ENCODE assay signal across 32 mouse cellular contexts in genomic region chr5:136973670-136974069, GRCm38 (mm10). TPM values are rescaled to one million over a fixed set of nuclear protein-coding genes. Genes with fewer than 3 reads are reported as not detected.
A peak's percentile ranks its signal among the peaks of the same experiment; 100 is the strongest.
DNase-seq lines count a peak whose midpoint lies in the region; ATAC-seq and TF ChIP-seq lines count a peak whose summit lies in the region.
"Had no signal": no experiment of that assay in that cellular context is flagged by ENCODE, and none has a peak within 500 bp of the region (broad histone marks: within the 10 kb centered on the region; RNA-seq: fewer than 3 reads in every experiment).

No protein-coding gene starts in this region.

- no peaks in the 10 kb centered on the region for H3K9me3 ChIP-seq in liver, postnatal 0 days (ENCODE audit: low read length)
- H3K9me3 ChIP-seq in liver, embryonic 11.5 days (ENCODE audit: control insufficient read depth, low read length), result no peaks in the 10 kb centered on the region
- no peaks in the 10 kb centered on the region for H3K9me3 ChIP-seq in stomach, postnatal 0 days (ENCODE audit: control insufficient read depth, low read length)
- H3K9me3 ChIP-seq: embryonic facial prominence, embryonic 13.5 days; embryonic facial prominence, embryonic 15.5 days; forebrain, embryonic 10.5 days; forebrain, embryonic 12.5 days; G1E had no signal

- H3K9ac ChIP-seq in liver, postnatal 0 days (replicated peaks), result no peak overlapping the region
- H3K9ac ChIP-seq in liver, embryonic 11.5 days (ENCODE audit: low read depth, low read length), result no peak overlapping the region
- H3K9ac ChIP-seq in stomach, postnatal 0 days (ENCODE audit: low read length), result 0 out of 2 replicates have a peak overlapping the region, but pooled peaks have one; percentile 18
- H3K9ac ChIP-seq: embryonic facial prominence, embryonic 13.5 days; embryonic facial prominence, embryonic 15.5 days; forebrain, embryonic 12.5 days had no signal

- TF ChIP-seq CTCF in liver, postnatal 0 days (IDR thresholded peaks at IDR 0.05; ENCODE audit: low read depth), result no peak
- TF ChIP-seq CTCF in bone marrow, adult 2 months (IDR thresholded peaks at IDR 0.05; ENCODE audit: control insufficient read depth, insufficient read depth, low read length), result no peak
- TF ChIP-seq CTCF in stomach, postnatal 0 days (IDR thresholded peaks at IDR 0.05; ENCODE audit: low read depth), result no peak

- H3K4me1 ChIP-seq in liver, postnatal 0 days (ENCODE audit: insufficient read depth), result no peaks in the 10 kb centered on the region
- no peaks in the 10 kb centered on the region for H3K4me1 ChIP-seq in liver, embryonic 11.5 days (replicated peaks; ENCODE audit: control insufficient read depth, insufficient read depth, low read length)
- H3K4me1 ChIP-seq in bone marrow, adult 2 months (ENCODE audit: control insufficient read depth, insufficient read depth, low read length), result peaks cover 4% of the 10 kb centered on the region; the same call in 1 of the 2 replicates
- no peaks in the 10 kb centered on the region for H3K4me1 ChIP-seq in stomach, postnatal 0 days (replicated peaks; ENCODE audit: control insufficient read depth, insufficient read depth)
- H3K4me1 ChIP-seq: embryonic facial prominence, embryonic 13.5 days; embryonic facial prominence, embryonic 15.5 days; forebrain, embryonic 10.5 days; forebrain, embryonic 12.5 days had no signal

- peak overlapping the region; percentile 55; the same call in 1 of the 2 replicates for H3K4me2 ChIP-seq in liver, postnatal 0 days (ENCODE audit: low read depth, low read length)
- H3K4me2 ChIP-seq in liver, embryonic 11.5 days, result no peak overlapping the region
- H3K4me2 ChIP-seq in stomach, postnatal 0 days (replicated peaks; ENCODE audit: low read depth), result no peak overlapping the region
- H3K4me2 ChIP-seq: embryonic facial prominence, embryonic 13.5 days; embryonic facial prominence, embryonic 15.5 days; forebrain, embryonic 12.5 days had no signal

- H3K36me3 ChIP-seq in liver, postnatal 0 days (replicated peaks; ENCODE audit: insufficient read depth, low read length), result no peaks in the 10 kb centered on the region
- no peaks in the 10 kb centered on the region for H3K36me3 ChIP-seq in liver, embryonic 11.5 days (ENCODE audit: control insufficient read depth, insufficient read depth, low read length)
- H3K36me3 ChIP-seq in stomach, postnatal 0 days (ENCODE audit: control insufficient read depth, insufficient read depth, low read length), result no peaks in the 10 kb centered on the region
- H3K36me3 ChIP-seq: embryonic facial prominence, embryonic 13.5 days; embryonic facial prominence, embryonic 15.5 days; forebrain, embryonic 12.5 days had no signal

- TF ChIP-seq EP300 in liver, postnatal 0 days (IDR thresholded peaks at IDR 0.05; ENCODE audit: low read depth), result no peak
- TF ChIP-seq EP300 in stomach, postnatal 0 days (optimal IDR thresholded peaks at IDR 0.05), result no peak

- H3K27me3 ChIP-seq in liver, postnatal 0 days (ENCODE audit: insufficient read depth, low read length), result no peaks in the 10 kb centered on the region
- H3K27me3 ChIP-seq in liver, embryonic 11.5 days (replicated peaks; ENCODE audit: control insufficient read depth, insufficient read depth, low read length), result no peaks in the 10 kb centered on the region; the same call in 1 of the 2 replicates
- H3K27me3 ChIP-seq in stomach, postnatal 0 days (ENCODE audit: control insufficient read depth, insufficient read depth, low read length), result no peaks in the 10 kb centered on the region
- H3K27me3 ChIP-seq: CH12.LX; embryonic facial prominence, embryonic 13.5 days; embryonic facial prominence, embryonic 15.5 days; forebrain, embryonic 12.5 days; Patski had no signal

- TF ChIP-seq POLR2A in bone marrow, adult 2 months (IDR thresholded peaks at IDR 0.05; ENCODE audit: borderline replicate concordance, control insufficient read depth, low read depth, low read length), result no peak

- no peak for ATAC-seq in liver, postnatal 0 days
- no peak for ATAC-seq in liver, embryonic 11.5 days (replicated peaks; ENCODE audit: low FRiP score)
- ATAC-seq in megakaryocyte, adult 5-6 weeks (ENCODE audit: poor library complexity, severe bottlenecking), result peak; percentile 34
- ATAC-seq in stomach, postnatal 0 days (ENCODE audit: low FRiP score, low TSS enrichment), result no peak
- ATAC-seq: activated CD4-positive, CD25-positive, alpha-beta regulatory T cell, adult 4 months; CD4-positive, CD25-positive, alpha-beta regulatory T cell, adult 4 months; forebrain, embryonic 14.5 days; forebrain, embryonic 16.5 days; Patski had no signal

- WGBS in liver, postnatal 0 days (ENCODE audit: insufficient replicate concordance), result 36% methylated on average over 8 of the region's 8 CpGs
- WGBS in liver, embryonic 11.5 days, result 47% methylated on average over 8 of the region's 8 CpGs
- 19% methylated on average over 8 of the region's 8 CpGs for WGBS in bone marrow, adult 2 months
- WGBS in stomach, postnatal 0 days, result 66% methylated on average over 8 of the region's 8 CpGs

- H3K27ac ChIP-seq in liver, postnatal 0 days (ENCODE audit: low read depth), result no peak overlapping the region
- H3K27ac ChIP-seq in liver, embryonic 11.5 days (ENCODE audit: low read depth, low read length), result no peak overlapping the region
- peak overlapping the region; percentile 87 for H3K27ac ChIP-seq in bone marrow, adult 2 months (ENCODE audit: control insufficient read depth, insufficient read depth, low read depth, low read length, poor library complexity)
- H3K27ac ChIP-seq in stomach, postnatal 0 days (replicated peaks), result no peak overlapping the region
- H3K27ac ChIP-seq: embryonic facial prominence, embryonic 13.5 days; embryonic facial prominence, embryonic 15.5 days; forebrain, embryonic 10.5 days; forebrain, embryonic 12.5 days had no signal

- peak overlapping the region; percentile 2; the same call in 1 of the 2 replicates for H3K4me3 ChIP-seq in liver, postnatal 0 days (ENCODE audit: low read depth, low read length)
- H3K4me3 ChIP-seq in liver, embryonic 11.5 days (ENCODE audit: low read depth, low read length), result no peak overlapping the region
- peak overlapping the region; percentile 65 for H3K4me3 ChIP-seq in bone marrow, adult 2 months (replicated peaks; ENCODE audit: control insufficient read depth, low read depth, low read length)
- H3K4me3 ChIP-seq in stomach, postnatal 0 days (ENCODE audit: low read depth, low read length), result no peak overlapping the region
- H3K4me3 ChIP-seq: embryonic facial prominence, embryonic 13.5 days; embryonic facial prominence, embryonic 15.5 days; erythroblast, embryonic 14.5 days; forebrain, embryonic 10.5 days; forebrain, embryonic 12.5 days had no signal

- no peak for DNase-seq in liver, postnatal 0 days
- no peak for DNase-seq in liver, embryonic 11.5 days (ENCODE audit: low spot score)
- DNase-seq in stomach, postnatal 0 days (ENCODE audit: low spot score), result no peak
- DNase-seq in gastrocnemius, postnatal 25 days, result no peak
- no peak for DNase-seq in left cerebral cortex, adult 18-20 months (ENCODE audit: low spot score in 2 of 2)
- no peak for DNase-seq in spleen, postnatal 4 days (ENCODE audit: low spot score in 2 of 2)
- DNase-seq: adrenal gland, adult 8-10 months; adrenal gland, postnatal 14 days; adrenal gland, postnatal 36 days; B cell, adult 2 months; cerebellum, adult 11 months; cerebellum, adult 18-20 months; cerebellum, adult 8-10 months; cerebellum, adult 9-11 months; cerebellum, postnatal 14 days; cerebellum, postnatal 36 days; embryo, embryonic 11 days had no signal

RNA-seq across cellular contexts. Expression of gene Cldn15, which starts 7.3 kb away (rescaled TPM):
- polyA plus RNA-seq in liver, postnatal 0 days (2015; fragmentation: Nextera tagmentation; extraction: Ambion mirVana), result 6.7 and 7.0 TPM in 2 replicates
- polyA plus RNA-seq in liver, embryonic 11.5 days (2014; fragmentation: Nextera tagmentation; extraction: Ambion mirVana), result 2.5 and 2.8 TPM in 2 replicates
- 14.6 and 31.1 TPM in 2 replicates for polyA plus RNA-seq in bone marrow, adult 2 months (2011; ENCODE audit: insufficient read depth, insufficient read length, low replicate concordance, missing spikeins)
- total RNA-seq in megakaryocyte, adult 5-6 weeks (2015), result 13.3 and 15.8 TPM in 2 replicates
- total RNA-seq in megakaryocyte, adult 5-6 weeks (2017), result 7.1 and 15.9 TPM in 2 replicates
- 5.1 and 6.8 TPM in 2 replicates for polyA plus RNA-seq in stomach, postnatal 0 days (2015; fragmentation: Nextera tagmentation; extraction: Ambion mirVana)
- total RNA-seq in gastrocnemius, postnatal 25 days (2021), result 1 to 10 TPM in 1 of 2 experiments, under 1 TPM in 1; 0.67 to 3.3 TPM
- not detected for total RNA-seq in left cerebral cortex, adult 18-20 months (2021)
- polyA plus RNA-seq: activated CD4-positive, CD25-positive, alpha-beta regulatory T cell, adult 4 months; forebrain, embryonic 14.5 days had no signal

RNA-seq across cellular contexts. Expression of gene Plod3, which starts 13.1 kb away (rescaled TPM):
- polyA plus RNA-seq in liver, postnatal 0 days (2015; fragmentation: Nextera tagmentation; extraction: Ambion mirVana), result 7.6 and 8.8 TPM in 2 replicates
- 28.7 and 29.2 TPM in 2 replicates for polyA plus RNA-seq in liver, embryonic 11.5 days (2014; fragmentation: Nextera tagmentation; extraction: Ambion mirVana)
- 14.0 and 26.1 TPM in 2 replicates for polyA plus RNA-seq in bone marrow, adult 2 months (2011; ENCODE audit: insufficient read depth, insufficient read length, low replicate concordance, missing spikeins)
- 73.2 and 74.8 TPM in 2 replicates for total RNA-seq in megakaryocyte, adult 5-6 weeks (2015)
- 159 and 176 TPM in 2 replicates for total RNA-seq in megakaryocyte, adult 5-6 weeks (2017)
- 16.4 and 17.2 TPM in 2 replicates for polyA plus RNA-seq in stomach, postnatal 0 days (2015; fragmentation: Nextera tagmentation; extraction: Ambion mirVana)
- 10 to 100 TPM; 20.9 to 23.6 TPM for total RNA-seq in gastrocnemius, postnatal 25 days (2021)
- total RNA-seq in left cerebral cortex, adult 18-20 months (2021), result 10 to 100 TPM; 32.2 to 32.8 TPM

RNA-seq across cellular contexts. Expression of gene Znhit1, which starts 14.2 kb away (rescaled TPM):
- polyA plus RNA-seq in liver, postnatal 0 days (2015; fragmentation: Nextera tagmentation; extraction: Ambion mirVana), result 44.1 and 47.2 TPM in 2 replicates
- 93.8 and 97.2 TPM in 2 replicates for polyA plus RNA-seq in liver, embryonic 11.5 days (2014; fragmentation: Nextera tagmentation; extraction: Ambion mirVana)
- polyA plus RNA-seq in bone marrow, adult 2 months (2011; ENCODE audit: insufficient read depth, insufficient read length, low replicate concordance, missing spikeins), result 70.2 and 134 TPM in 2 replicates
- total RNA-seq in megakaryocyte, adult 5-6 weeks (2015), result 106 and 133 TPM in 2 replicates
- 57.7 and 67.9 TPM in 2 replicates for total RNA-seq in megakaryocyte, adult 5-6 weeks (2017)
- polyA plus RNA-seq in stomach, postnatal 0 days (2015; fragmentation: Nextera tagmentation; extraction: Ambion mirVana), result 81.0 and 89.1 TPM in 2 replicates
- 10 to 100 TPM; 61.4 to 70.4 TPM for total RNA-seq in gastrocnemius, postnatal 25 days (2021)
- total RNA-seq in left cerebral cortex, adult 18-20 months (2021), result 100 to 1,000 TPM in 1 of 2 experiments, 10 to 100 TPM in 1; 96.6 to 107 TPM

RNA-seq across cellular contexts. Expression of gene Fis1, which starts 20.6 kb away (rescaled TPM):
- 173 and 176 TPM in 2 replicates for polyA plus RNA-seq in liver, postnatal 0 days (2015; fragmentation: Nextera tagmentation; extraction: Ambion mirVana)
- polyA plus RNA-seq in liver, embryonic 11.5 days (2014; fragmentation: Nextera tagmentation; extraction: Ambion mirVana), result 241 and 251 TPM in 2 replicates
- 179 and 211 TPM in 2 replicates for polyA plus RNA-seq in bone marrow, adult 2 months (2011; ENCODE audit: insufficient read depth, insufficient read length, low replicate concordance, missing spikeins)
- 288 and 310 TPM in 2 replicates for total RNA-seq in megakaryocyte, adult 5-6 weeks (2015)
- 117 and 147 TPM in 2 replicates for total RNA-seq in megakaryocyte, adult 5-6 weeks (2017)
- 255 and 270 TPM in 2 replicates for polyA plus RNA-seq in stomach, postnatal 0 days (2015; fragmentation: Nextera tagmentation; extraction: Ambion mirVana)
- total RNA-seq in gastrocnemius, postnatal 25 days (2021), result 100 to 1,000 TPM; 159 to 164 TPM
- total RNA-seq in left cerebral cortex, adult 18-20 months (2021), result 100 to 1,000 TPM; 281 to 287 TPM

RNA-seq across cellular contexts. Expression of gene Vgf, which starts 52.5 kb away (rescaled TPM):
- not detected in 2 replicates for polyA plus RNA-seq in liver, postnatal 0 days (2015; fragmentation: Nextera tagmentation; extraction: Ambion mirVana)
- 0.07 TPM in 1 of 2 replicates, not detected in the other for polyA plus RNA-seq in liver, embryonic 11.5 days (2014; fragmentation: Nextera tagmentation; extraction: Ambion mirVana)
- polyA plus RNA-seq in bone marrow, adult 2 months (2011; ENCODE audit: insufficient read depth, insufficient read length, low replicate concordance, missing spikeins), result not detected in 2 replicates
- total RNA-seq in megakaryocyte, adult 5-6 weeks (2015), result not detected in 2 replicates
- not detected in 2 replicates for total RNA-seq in megakaryocyte, adult 5-6 weeks (2017)
- 1.8 TPM in 2 replicates for polyA plus RNA-seq in stomach, postnatal 0 days (2015; fragmentation: Nextera tagmentation; extraction: Ambion mirVana)
- not detected for total RNA-seq in gastrocnemius, postnatal 25 days (2021)
- 100 to 1,000 TPM; 390 to 400 TPM for total RNA-seq in left cerebral cortex, adult 18-20 months (2021)
- total RNA-seq: common myeloid progenitor, adult 5-6 weeks had no signal
- polyA plus RNA-seq: activated CD4-positive, CD25-positive, alpha-beta regulatory T cell, adult 4 months; CD4-positive, CD25-positive, alpha-beta regulatory T cell, adult 4 months had no signal

Comparison
In these comparisons a context has a peak if more than half of its experiments do, and no peak if none do; other contexts are left out.
1. H3K4me3 ChIP-seq: peak in liver, postnatal 0 days (single experiment) and bone marrow, adult 2 months (single experiment); none in liver, embryonic 11.5 days (single experiment) and stomach, postnatal 0 days (single experiment).